Mouse (Mus musculus): Measurements from ENCODE around the gene Plpp1. TPM values are rescaled to one million over a fixed set of nuclear protein-coding genes. Genes with fewer than 3 reads are reported as not detected.

The Plpp1 gene
- total and polyA plus RNA-seq, 3 experiments, result 0.12 to 0.15 TPM; not detected in 1

GRCm38 (mm10) chr13:112807936-112808667, 7.5 kb downstream of the Plpp1 start:
- Histone ChIP-seq H3K4me1 (ENCODE audit: control insufficient read depth in 1 of 2, insufficient read depth in 2 of 2, low read length in 2 of 2) (peaks cover 0 to 2% of the 10 kb centered on the region in 2 experiments; a peak in 1 of 4 replicates), H3K27ac (ENCODE audit: control insufficient read depth, low read depth, low read length) (no peak overlapping the region), H3K9ac (ENCODE audit: control insufficient read depth, low read depth, low read length, poor library complexity, severe bottlenecking) (no peak overlapping the region), H3K27me3 (ENCODE audit: control insufficient read depth in 1 of 2, insufficient read depth in 2 of 2, low read length in 2 of 2) (no peaks in the 10 kb centered on the region), H3K36me3 (ENCODE audit: control insufficient read depth in 1 of 2, insufficient read depth in 2 of 2, low read length in 2 of 2) (no peaks in the 10 kb centered on the region), H3K4me3 (ENCODE audit: control insufficient read depth in 1 of 2, insufficient read depth in 1 of 2, low read depth in 2 of 2, low read length in 2 of 2) (no peak overlapping the region), H3K9me3 (replicated peaks; ENCODE audit: insufficient read depth, low read length) (no peaks in the 10 kb centered on the region), H3K79me2 (ENCODE audit: control insufficient read depth, insufficient read depth, low read length, poor library complexity) (no peaks in the 10 kb centered on the region)
- TF ChIP-seq JUND (IDR thresholded peaks at IDR 0.05; ENCODE audit: low read depth, low read length), result no peak
- TF ChIP-seq MAFK (IDR thresholded peaks at IDR 0.05; ENCODE audit: borderline replicate concordance, low read depth, low read length), result no peak
- TF ChIP-seq MXI1 (IDR thresholded peaks at IDR 0.05; ENCODE audit: low read depth, low read length), result no peak
- TF ChIP-seq UBTF (IDR thresholded peaks at IDR 0.05; ENCODE audit: borderline replicate concordance, insufficient read depth, low read depth, low read length), result no peak
- TF ChIP-seq KAT2A (conservative IDR thresholded peaks at IDR 0.05; ENCODE audit: low read depth, low read length), result no peak
- DNase-seq (ENCODE audit: low read depth, low spot score), result no peak

- no peaks in the 10 kb centered on the region for H3K79me2 ChIP-seq (ENCODE audit: control insufficient read depth, insufficient read depth, low read length, poor library complexity)
- H3K27me3 ChIP-seq (ENCODE audit: control insufficient read depth in 1 of 2, insufficient read depth in 2 of 2, low read length in 2 of 2), result no peaks in the 10 kb centered on the region
- no peak overlapping the region for H3K27ac ChIP-seq (ENCODE audit: control insufficient read depth, low read depth, low read length)
- H3K9ac ChIP-seq (ENCODE audit: control insufficient read depth, low read depth, low read length, poor library complexity, severe bottlenecking), result no peak overlapping the region
- H3K4me1 ChIP-seq (ENCODE audit: control insufficient read depth in 1 of 2, insufficient read depth in 2 of 2, low read length in 2 of 2), result peaks cover 0 to 2% of the 10 kb centered on the region in 2 experiments; a peak in 1 of 4 replicates
- H3K4me3 ChIP-seq (ENCODE audit: control insufficient read depth in 1 of 2, insufficient read depth in 1 of 2, low read depth in 2 of 2, low read length in 2 of 2), result no peak overlapping the region
- no peaks in the 10 kb centered on the region for H3K9me3 ChIP-seq (replicated peaks; ENCODE audit: insufficient read depth, low read length)
- TF ChIP-seq MYC (IDR thresholded peaks at IDR 0.05; ENCODE audit: low read depth, low read length), result no peak
- TF ChIP-seq SMC3 (IDR thresholded peaks at IDR 0.05; ENCODE audit: low read depth, low read length), result no peak
- TF ChIP-seq E2F4 (IDR thresholded peaks at IDR 0.05; ENCODE audit: borderline replicate concordance, low read depth, low read length), result no peak
- H3K36me3 ChIP-seq (ENCODE audit: control insufficient read depth in 1 of 2, insufficient read depth in 2 of 2, low read length in 2 of 2), result no peaks in the 10 kb centered on the region
- DNase-seq (ENCODE audit: low read depth, low spot score), result no peak
Observed at GRCm38 (mm10) chr13:112809504-112810247, 9.1 kb downstream of the Plpp1 start.

GRCm38 (mm10) chr13:112810248-112810645, 9.7 kb downstream of the Plpp1 start:
- H3K36me3 ChIP-seq (ENCODE audit: control insufficient read depth in 1 of 2, insufficient read depth in 2 of 2, low read length in 2 of 2), result no peaks in the 10 kb centered on the region
- no peak overlapping the region for H3K27ac ChIP-seq (ENCODE audit: control insufficient read depth, low read depth, low read length)
- H3K27me3 ChIP-seq (ENCODE audit: control insufficient read depth in 1 of 2, insufficient read depth in 2 of 2, low read length in 2 of 2), result no peaks in the 10 kb centered on the region
- TF ChIP-seq ZNF384 (IDR thresholded peaks at IDR 0.05; ENCODE audit: low read depth, low read length) (no peak), JUND (IDR thresholded peaks at IDR 0.05; ENCODE audit: low read depth, low read length) (no peak)
- H3K4me1 ChIP-seq (ENCODE audit: control insufficient read depth in 1 of 2, insufficient read depth in 2 of 2, low read length in 2 of 2), result peaks cover 0 to 2% of the 10 kb centered on the region in 2 experiments; a peak in 1 of 4 replicates
- H3K9me3 ChIP-seq (replicated peaks; ENCODE audit: insufficient read depth, low read length), result no peaks in the 10 kb centered on the region
- H3K9ac ChIP-seq (ENCODE audit: control insufficient read depth, low read depth, low read length, poor library complexity, severe bottlenecking), result no peak overlapping the region
- no peak for DNase-seq (ENCODE audit: low read depth, low spot score)
- H3K79me2 ChIP-seq (ENCODE audit: control insufficient read depth, insufficient read depth, low read length, poor library complexity), result no peaks in the 10 kb centered on the region
- no peak overlapping the region for H3K4me3 ChIP-seq (ENCODE audit: control insufficient read depth in 1 of 2, insufficient read depth in 1 of 2, low read depth in 2 of 2, low read length in 2 of 2)

Data from MEL (cell line).